Mouse (Mus musculus) NIH3T3 (cell line): Measurements from ENCODE around the gene Snap47.

Source experiments
- DNase-seq: peaks from one replicate; pipeline ENCODE4 v3.0.0-alpha.2; 2012; ENCODE audit warnings: low read depth

Snap47 gene

DNA sequence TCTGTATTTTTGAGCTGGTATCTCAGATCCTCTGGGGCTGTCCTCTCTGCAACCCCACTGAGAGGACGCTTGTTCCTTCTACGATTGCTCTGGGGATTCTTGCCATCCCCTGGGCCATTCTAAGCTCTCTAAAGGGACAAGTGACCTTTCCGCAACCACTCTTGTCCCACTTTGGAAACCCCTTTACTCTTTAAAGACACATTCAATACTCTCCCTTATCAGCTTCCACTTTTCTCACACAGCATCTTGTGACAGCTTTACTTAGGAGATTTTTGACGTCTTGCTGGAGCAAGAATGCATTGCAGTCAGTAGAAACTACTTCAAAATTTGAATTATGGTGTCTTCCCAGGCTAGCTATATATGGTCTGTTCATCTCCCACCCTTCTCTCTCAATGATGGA lies at the start of gene Snap47:
TSS of gene Snap47 (minus strand) at position 101 of the 400 bp plus-strand sequence.
- no peak for DNase-seq

- DNase-seq, result no peak
These were observed 46.8 kb upstream of the Snap47 start for GRCm38 (mm10) chr11:59497747-59498146.

DNA sequence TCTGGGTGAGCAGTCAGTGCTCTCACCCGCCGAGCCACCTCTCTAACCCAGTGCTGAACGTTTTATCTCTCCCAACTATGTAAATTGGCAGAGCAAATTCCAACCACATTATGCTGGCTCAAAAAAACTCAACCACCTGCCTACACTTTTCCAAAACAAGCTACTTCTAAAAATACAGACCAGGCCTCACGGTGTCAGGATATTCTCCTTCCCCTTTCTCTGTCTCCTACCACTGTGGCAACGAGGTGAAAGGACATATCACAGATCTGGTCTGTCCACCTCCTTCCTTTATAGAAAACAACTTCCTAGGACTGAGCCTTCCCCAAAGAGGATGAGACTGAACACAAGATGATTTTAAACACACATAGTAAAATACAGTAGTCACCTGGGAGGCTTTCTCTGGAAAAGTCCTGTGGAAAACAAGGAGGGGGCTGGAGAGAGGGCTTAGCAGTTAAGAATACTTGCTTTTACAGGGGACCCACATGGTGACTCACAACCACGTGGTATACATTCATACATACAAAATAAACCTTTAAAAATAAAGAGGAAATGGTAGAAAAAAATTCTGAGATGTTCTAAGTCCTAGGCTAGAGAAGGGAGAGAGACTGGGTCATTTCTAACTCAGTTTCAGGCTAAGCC lies 45.8 kb upstream of the Snap47 start:
- DNase-seq, result no peak

GRCm38 (mm10) chr11:59486222-59486621 lies 35.2 kb upstream of the Snap47 start:
- no peak for DNase-seq

DNA sequence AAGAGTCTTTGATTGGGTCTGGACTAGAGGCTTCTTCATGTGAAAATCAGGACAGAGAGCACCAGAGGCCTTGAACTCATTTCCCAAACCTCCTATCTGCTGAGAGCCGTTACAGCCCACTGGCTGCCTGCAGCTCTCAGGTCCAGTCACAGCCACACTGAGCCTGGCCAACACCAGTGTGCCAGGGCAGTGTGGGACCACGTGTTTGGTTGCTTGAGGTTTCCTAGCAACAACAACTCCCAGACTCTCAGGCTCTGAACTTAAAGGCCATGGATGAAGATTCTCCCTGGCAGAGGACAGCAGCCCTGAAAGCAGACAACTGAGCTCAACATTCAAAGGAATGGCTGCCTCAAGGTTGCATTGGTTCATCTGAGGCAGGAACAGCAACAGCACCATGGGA lies 34.7 kb upstream of the Snap47 start:
- DNase-seq, result no peak

DNA sequence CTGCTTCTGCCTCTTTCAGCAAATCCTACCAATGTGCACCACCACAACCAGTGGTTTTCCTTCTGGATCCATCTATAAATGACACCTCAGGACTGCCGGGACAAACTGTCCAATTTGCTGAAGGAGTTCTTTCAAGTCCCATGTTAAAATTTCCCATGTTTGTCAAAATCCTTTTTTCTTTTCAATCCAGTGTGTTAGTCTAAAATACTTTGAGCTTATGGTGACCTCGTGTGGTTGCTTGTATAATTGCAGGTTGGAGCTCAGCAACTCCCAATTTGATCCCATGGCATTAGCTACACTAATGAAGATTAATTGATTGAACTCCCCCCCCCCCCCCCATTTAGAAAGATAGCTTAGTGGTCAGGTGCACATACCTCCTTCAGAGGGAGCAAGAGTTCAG lies 32.2 kb upstream of the Snap47 start:
- peak; percentile 87 for DNase-seq

GRCm38 (mm10) chr11:59477240-59477639 lies 26.3 kb upstream of the Snap47 start:
- DNase-seq, result no peak

- DNase-seq, result peak; percentile 95
These were observed 21.3 kb upstream of the Snap47 start, which contains the start of gene Zfp867 for GRCm38 (mm10) chr11:59472326-59472677. Zfp867 (minus strand) TSS chr11:59472474.

DNA sequence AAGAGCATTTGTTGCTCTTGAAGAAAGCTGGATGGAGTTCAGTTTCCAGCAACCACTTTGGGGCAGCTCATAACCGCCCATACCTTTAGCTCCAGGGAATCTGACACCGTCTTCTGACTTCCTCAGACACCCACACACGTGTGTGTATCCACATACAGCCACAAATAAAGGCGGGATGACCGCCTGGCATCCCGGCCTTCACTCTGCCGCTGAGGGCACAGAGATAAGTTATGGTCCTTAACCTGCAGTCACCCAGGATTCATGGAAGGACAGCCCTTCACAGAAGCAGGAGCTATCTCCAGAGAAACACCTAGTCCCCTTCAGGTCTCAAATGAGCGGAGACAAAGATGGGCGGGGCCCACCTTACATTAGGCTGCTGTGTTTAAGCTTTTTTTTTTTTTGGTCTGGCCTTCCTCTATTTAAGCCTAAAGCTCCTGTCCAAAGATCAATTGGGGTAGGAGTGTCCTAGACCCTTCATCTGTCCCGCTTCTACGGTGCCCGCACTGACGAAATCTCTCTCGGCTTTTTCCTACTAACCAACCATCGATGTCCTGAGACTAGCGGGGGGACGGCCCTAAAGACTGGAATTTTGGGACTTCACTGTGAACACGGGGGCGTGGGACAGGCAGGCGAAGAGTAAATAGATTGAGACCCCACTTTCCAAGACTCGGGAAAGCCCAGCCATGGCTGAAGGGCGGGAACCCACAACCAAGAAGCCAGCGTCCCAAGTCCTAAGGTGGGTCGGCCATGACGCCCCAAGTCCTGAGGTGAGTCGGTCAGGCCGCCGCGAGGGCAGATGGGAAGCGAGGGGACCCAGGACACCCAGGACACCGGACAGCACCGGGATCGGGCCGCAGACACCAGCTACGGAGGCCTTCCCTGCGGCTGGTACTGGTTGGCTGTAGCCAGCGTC lies 20.7 kb upstream of the Snap47 start:
- DNase-seq, result peak; percentile 9

DNA sequence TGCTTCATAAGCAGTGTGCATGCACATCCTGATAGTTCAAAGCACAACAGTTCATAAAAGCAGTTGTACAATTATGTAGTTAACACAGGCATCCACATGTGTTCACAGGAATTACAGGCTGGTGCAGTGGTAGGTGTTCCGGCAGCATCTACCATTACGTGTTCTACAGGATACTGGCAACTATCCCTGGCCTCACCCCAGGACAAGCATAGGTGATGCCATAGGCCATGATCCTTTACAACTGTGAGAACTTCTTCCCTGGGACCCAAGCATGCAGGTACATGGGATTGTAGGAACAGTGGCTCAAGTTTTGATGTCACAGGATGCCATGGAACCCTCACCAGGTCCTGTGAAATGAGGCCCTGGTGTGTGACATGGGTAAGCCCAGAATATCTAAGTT lies 9.5 kb upstream of the Snap47 start:
- no peak for DNase-seq

DNA sequence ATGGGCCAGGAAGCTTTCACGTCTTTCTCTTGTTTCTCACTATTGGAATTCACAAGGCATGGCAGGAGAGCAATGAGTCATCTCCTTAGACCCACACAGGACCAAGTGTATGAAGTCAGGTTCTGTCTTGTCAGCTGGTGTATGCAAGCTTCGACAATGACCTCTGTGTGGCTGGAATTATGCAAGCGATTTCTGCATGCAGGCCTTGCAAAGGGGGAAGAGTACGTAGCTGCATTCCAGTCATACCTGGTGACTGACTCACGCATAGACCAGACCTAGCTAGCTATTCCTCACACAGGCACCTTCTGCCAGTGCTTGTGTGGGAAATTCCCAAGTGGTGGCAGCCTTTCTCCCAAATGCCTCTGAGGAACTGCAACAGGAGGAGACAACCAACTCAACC lies 8.0 kb upstream of the Snap47 start:
- DNase-seq, result peak; percentile 94

- DNase-seq, result no peak
These were observed 5.9 kb upstream of the Snap47 start for GRCm38 (mm10) chr11:59456891-59457290.

GRCm38 (mm10) chr11:59456346-59456745 lies 5.4 kb upstream of the Snap47 start:
- no peak for DNase-seq

DNA sequence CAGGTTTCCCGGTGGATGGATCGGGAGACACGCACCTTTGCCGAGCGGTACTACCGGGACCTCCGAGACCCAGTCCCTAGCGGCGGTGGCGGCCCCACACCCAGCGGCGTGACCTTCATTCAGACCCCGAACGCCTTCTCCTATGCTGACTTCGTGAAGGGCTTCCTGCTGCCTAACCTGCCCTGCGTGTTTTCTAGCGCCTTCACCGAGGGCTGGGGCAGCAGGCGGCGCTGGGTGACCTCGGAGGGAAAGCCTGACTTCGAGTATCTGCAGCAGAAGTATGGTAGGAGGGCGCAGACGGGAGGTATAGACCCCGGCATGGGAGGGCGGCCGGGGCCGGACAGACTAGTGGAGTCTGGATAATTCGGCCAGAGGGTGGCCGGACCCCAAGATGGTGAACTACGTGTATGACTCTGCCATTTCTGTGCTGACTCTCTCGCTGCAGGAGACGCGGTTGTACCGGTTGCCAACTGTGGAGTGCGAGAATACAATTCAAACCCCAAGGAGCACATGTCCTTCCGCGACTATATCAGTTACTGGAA lies 685 bp downstream of the Snap47 start:
- DNase-seq, result peak; percentile 52

GRCm38 (mm10) chr11:59449741-59450229 lies 1.2 kb downstream of the Snap47 start, which contains the start of gene Jmjd4:
Jmjd4 (plus strand) TSS chr11:59450045.
- peak; percentile 93 for DNase-seq

DNA sequence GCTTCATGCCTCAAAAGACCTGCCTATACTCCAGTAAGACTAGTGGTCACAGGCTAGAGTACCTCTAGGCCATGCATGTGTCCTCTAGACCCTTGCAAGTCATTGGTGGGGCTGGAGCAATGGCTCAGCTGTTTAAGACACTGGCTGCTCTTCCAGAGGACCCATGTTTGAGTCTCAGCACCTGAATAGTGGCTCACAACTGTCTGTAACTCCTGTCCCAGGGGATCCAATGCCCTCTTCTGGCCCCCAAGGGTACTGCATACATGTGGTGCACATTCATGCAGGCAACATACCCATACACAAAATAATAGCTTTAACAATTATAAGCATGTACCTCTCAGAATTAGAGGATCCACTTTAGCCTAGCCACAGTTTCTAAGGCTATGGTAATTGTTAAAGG lies 7.9 kb downstream of the Snap47 start:
- DNase-seq, result no peak

- no peak for DNase-seq
These were observed 13.0 kb downstream of the Snap47 start for GRCm38 (mm10) chr11:59437954-59438353.

- DNase-seq, result peak; percentile 46
These were observed 18.7 kb downstream of the Snap47 start for GRCm38 (mm10) chr11:59432261-59432660.

DNA sequence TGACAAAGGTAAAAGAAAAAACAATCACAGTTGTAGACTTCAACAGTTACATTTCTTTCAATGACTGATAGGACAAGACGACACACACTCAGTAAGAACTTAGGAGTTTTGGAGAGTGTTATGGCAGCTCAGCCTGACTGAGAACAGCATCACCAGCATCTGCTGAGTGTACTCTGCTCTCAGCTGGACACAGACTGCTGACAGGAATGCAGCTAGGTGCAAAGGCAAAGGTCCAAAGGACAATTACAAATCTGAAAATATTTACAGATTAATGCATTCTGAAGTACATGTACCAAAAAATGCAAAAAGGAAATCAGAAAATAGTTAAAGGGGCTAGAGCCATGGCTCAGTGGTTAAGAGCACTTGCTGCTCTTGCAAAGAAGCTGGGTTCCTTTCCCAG lies 21.0 kb downstream of the Snap47 start:
- no peak for DNase-seq

DNA sequence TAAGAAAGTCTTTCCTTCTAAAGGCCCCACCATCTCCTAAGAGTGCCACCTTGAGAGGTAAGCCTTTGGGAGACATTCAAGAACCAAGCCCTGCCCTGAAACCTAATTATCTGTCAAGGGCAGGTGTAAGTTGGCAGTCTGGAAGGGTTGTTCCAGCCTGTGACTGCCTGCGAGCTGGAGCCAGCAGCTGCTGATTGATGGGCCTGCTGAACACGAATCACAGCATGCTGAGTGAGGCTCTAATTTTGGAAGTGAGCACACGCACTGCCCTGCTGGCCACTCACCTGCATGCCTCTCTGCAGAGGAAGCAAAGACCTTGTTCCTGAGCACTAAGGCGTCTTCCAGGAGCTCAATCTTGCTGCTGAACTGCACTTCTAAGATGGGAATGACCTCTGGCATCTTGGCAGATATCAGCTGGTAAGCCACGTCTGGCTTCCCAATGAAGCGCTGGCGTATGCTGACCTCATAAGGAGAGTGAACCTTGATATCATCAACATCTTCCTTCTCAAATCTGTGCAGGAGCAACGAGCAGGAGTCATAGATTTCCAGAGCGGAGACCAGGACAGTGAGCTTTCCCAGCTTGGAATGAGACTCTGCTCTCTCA lies 22.8 kb downstream of the Snap47 start:
- no peak for DNase-seq

DNA sequence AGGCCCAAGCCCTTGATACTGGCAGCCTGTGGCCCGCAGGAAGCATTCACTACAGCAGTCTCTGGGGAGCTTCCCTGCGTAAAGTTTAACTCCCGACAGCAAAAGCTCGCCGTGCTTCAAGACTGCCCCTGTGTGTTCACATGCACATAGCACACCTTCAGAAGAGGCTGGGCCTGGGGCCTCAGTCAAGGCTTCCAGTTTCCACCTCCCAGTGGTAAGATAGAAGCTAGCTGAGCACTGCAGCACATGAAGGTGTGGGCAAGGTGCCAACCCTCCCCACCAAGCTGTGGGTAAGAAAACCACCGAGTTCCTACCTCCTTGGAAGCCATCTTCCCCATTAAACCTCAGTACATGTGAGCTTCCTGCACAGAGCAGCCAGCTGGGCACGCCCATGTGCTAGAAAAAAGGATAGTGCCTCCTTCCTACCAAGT lies 25.3 kb downstream of the Snap47 start:
- peak; percentile 50 for DNase-seq

GRCm38 (mm10) chr11:59423010-59423588 lies 27.9 kb downstream of the Snap47 start:
- DNase-seq, result peak; percentile 60
